Mouse (Mus musculus): ENCODE results near the gene Ubb. TPM values are rescaled to one million over a fixed set of nuclear protein-coding genes. Genes with fewer than 3 reads are reported as not detected.

Ubb gene
- polyA plus RNA-seq, 1 experiment from 2014 or later = 3,903 TPM

GRCm38 (mm10) chr11:62584671-62585206 lies 33.8 kb downstream of the Ubb start:
- Histone ChIP-seq H3K9ac (ENCODE audit: low read length) (no peak overlapping the region), H3K4me3 (ENCODE audit: low read depth, low read length) (no peak overlapping the region), H3K9me3 (ENCODE audit: control insufficient read depth, low read length) (no peaks in the 10 kb centered on the region), H3K27ac (ENCODE audit: low read depth, low read length) (no peak overlapping the region), H3K4me1 (ENCODE audit: control insufficient read depth, insufficient read depth, low read length) (no peaks in the 10 kb centered on the region), H3K27me3 (ENCODE audit: control insufficient read depth, insufficient read depth, low read length) (no peaks in the 10 kb centered on the region), H3K36me3 (ENCODE audit: control insufficient read depth, insufficient read depth, low read length) (no peaks in the 10 kb centered on the region), H3K4me2 (ENCODE audit: low read depth) (no peak overlapping the region)
- WGBS = 80% methylated on average over 9 of the region's 9 CpGs
- ATAC-seq (ENCODE audit: insufficient read depth, low FRiP score, low TSS enrichment) (no peak), DNase-seq (ENCODE audit: low spot score) (no peak)

- no peaks in the 10 kb centered on the region for H3K27me3 ChIP-seq (ENCODE audit: control insufficient read depth, insufficient read depth, low read length)
- H3K27ac ChIP-seq (ENCODE audit: low read depth, low read length) = no peak overlapping the region
- 87% methylated on average over 5 of the region's 5 CpGs for WGBS
- H3K4me3 ChIP-seq (ENCODE audit: low read depth, low read length) = no peak overlapping the region
- H3K4me2 ChIP-seq (ENCODE audit: low read depth) = no peak overlapping the region
- no peaks in the 10 kb centered on the region for H3K36me3 ChIP-seq (ENCODE audit: control insufficient read depth, insufficient read depth, low read length)
- H3K4me1 ChIP-seq (ENCODE audit: control insufficient read depth, insufficient read depth, low read length) = no peaks in the 10 kb centered on the region
- no peak overlapping the region for H3K9ac ChIP-seq (ENCODE audit: low read length)
- no peak for DNase-seq (ENCODE audit: low spot score)
- ATAC-seq (ENCODE audit: insufficient read depth, low FRiP score, low TSS enrichment) = no peak
- H3K9me3 ChIP-seq (ENCODE audit: control insufficient read depth, low read length) = no peaks in the 10 kb centered on the region
Observed at GRCm38 (mm10) chr11:62587034-62587433, 36.1 kb downstream of the Ubb start.

DNA sequence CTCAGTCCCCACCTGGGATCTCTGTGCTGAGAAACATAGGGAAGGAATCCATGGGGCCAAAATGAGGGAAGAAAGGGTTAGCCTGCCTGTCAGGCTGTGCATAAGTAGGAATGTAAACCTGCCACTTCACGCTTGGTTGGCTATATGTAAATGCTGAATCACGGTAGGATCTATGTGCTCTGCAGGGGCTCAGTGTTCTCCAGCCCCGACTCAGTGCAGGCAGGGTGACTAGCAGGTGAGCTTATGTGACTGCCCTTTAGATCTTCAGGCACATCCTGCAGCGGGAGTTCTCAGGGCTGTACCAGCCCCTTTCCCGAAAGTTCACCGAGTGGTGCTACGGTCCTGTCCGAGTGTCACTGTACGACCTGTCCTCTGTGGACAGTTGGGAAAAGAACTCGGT lies 38.4 kb downstream of the Ubb start:
- Histone ChIP-seq H3K27me3 (ENCODE audit: control insufficient read depth, insufficient read depth, low read length) (no peaks in the 10 kb centered on the region), H3K9me3 (ENCODE audit: control insufficient read depth, low read length) (no peaks in the 10 kb centered on the region), H3K27ac (ENCODE audit: low read depth, low read length) (no peak overlapping the region), H3K4me2 (ENCODE audit: low read depth) (no peak overlapping the region), H3K4me3 (ENCODE audit: low read depth, low read length) (no peak overlapping the region), H3K4me1 (ENCODE audit: control insufficient read depth, insufficient read depth, low read length) (no peaks in the 10 kb centered on the region), H3K9ac (ENCODE audit: low read length) (no peak overlapping the region), H3K36me3 (ENCODE audit: control insufficient read depth, insufficient read depth, low read length) (no peaks in the 10 kb centered on the region)
- ATAC-seq (ENCODE audit: insufficient read depth, low FRiP score, low TSS enrichment) (no peak), DNase-seq (ENCODE audit: low spot score) (no peak)
- 81% methylated on average over 10 of the region's 10 CpGs for WGBS

DNA sequence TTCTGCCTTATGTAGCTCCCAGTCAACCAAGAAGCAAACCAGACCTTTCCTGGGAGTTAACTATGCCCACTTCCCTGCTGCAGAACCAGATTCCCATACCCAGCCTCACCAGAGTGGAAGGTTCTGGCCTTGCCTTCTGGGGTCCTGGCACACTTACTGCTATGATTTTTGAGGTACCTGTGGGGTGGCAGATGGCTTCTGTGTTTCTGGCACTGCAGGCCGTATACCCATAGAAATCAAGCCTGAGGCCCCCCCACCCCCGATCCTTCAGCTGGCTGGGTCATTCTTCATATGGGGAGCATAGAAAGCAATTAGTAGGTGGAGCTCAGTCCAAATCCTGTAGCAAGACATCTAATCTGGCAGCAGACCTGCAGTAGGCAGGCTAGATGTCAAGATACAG lies 40.1 kb downstream of the Ubb start:
- Histone ChIP-seq H3K4me3 (ENCODE audit: low read depth, low read length) (no peak overlapping the region), H3K4me2 (ENCODE audit: low read depth) (no peak overlapping the region), H3K36me3 (ENCODE audit: control insufficient read depth, insufficient read depth, low read length) (no peaks in the 10 kb centered on the region), H3K27ac (ENCODE audit: low read depth, low read length) (no peak overlapping the region), H3K4me1 (ENCODE audit: control insufficient read depth, insufficient read depth, low read length) (no peaks in the 10 kb centered on the region), H3K9ac (ENCODE audit: low read length) (no peak overlapping the region), H3K27me3 (ENCODE audit: control insufficient read depth, insufficient read depth, low read length) (no peaks in the 10 kb centered on the region), H3K9me3 (ENCODE audit: control insufficient read depth, low read length) (no peaks in the 10 kb centered on the region)
- DNase-seq (ENCODE audit: low spot score) = no peak
- ATAC-seq (ENCODE audit: insufficient read depth, low FRiP score, low TSS enrichment) = no peak
- WGBS = 89% methylated on average over 2 of the region's 2 CpGs

GRCm38 (mm10) chr11:62591904-62592575 lies 41.1 kb downstream of the Ubb start:
- H3K9me3 ChIP-seq (ENCODE audit: control insufficient read depth, low read length) = no peaks in the 10 kb centered on the region
- no peak overlapping the region for H3K27ac ChIP-seq (ENCODE audit: low read depth, low read length)
- no peak overlapping the region for H3K4me2 ChIP-seq (ENCODE audit: low read depth)
- ATAC-seq (ENCODE audit: insufficient read depth, low FRiP score, low TSS enrichment) (no peak), DNase-seq (ENCODE audit: low spot score) (no peak)
- no peaks in the 10 kb centered on the region for H3K27me3 ChIP-seq (ENCODE audit: control insufficient read depth, insufficient read depth, low read length)
- no peak overlapping the region for H3K9ac ChIP-seq (ENCODE audit: low read length)
- H3K36me3 ChIP-seq (ENCODE audit: control insufficient read depth, insufficient read depth, low read length) = no peaks in the 10 kb centered on the region
- WGBS = 83% methylated on average over 8 of the region's 8 CpGs
- H3K4me1 ChIP-seq (ENCODE audit: control insufficient read depth, insufficient read depth, low read length) = no peaks in the 10 kb centered on the region
- no peak overlapping the region for H3K4me3 ChIP-seq (ENCODE audit: low read depth, low read length)

GRCm38 (mm10) chr11:62598571-62598970 lies 47.6 kb downstream of the Ubb start:
- Histone ChIP-seq H3K9ac (ENCODE audit: low read length) (no peak overlapping the region), H3K36me3 (ENCODE audit: control insufficient read depth, insufficient read depth, low read length) (no peaks in the 10 kb centered on the region), H3K4me1 (ENCODE audit: control insufficient read depth, insufficient read depth, low read length) (peaks cover 4% of the 10 kb centered on the region; the same call in 1 of the 2 replicates), H3K27ac (ENCODE audit: low read depth, low read length) (no peak overlapping the region), H3K4me2 (ENCODE audit: low read depth) (no peak overlapping the region), H3K4me3 (ENCODE audit: low read depth, low read length) (no peak overlapping the region), H3K9me3 (ENCODE audit: control insufficient read depth, low read length) (no peaks in the 10 kb centered on the region), H3K27me3 (ENCODE audit: control insufficient read depth, insufficient read depth, low read length) (no peaks in the 10 kb centered on the region)
- DNase-seq (ENCODE audit: low spot score) (no peak), ATAC-seq (ENCODE audit: insufficient read depth, low FRiP score, low TSS enrichment) (no peak)
- WGBS = 90% methylated on average over 4 of the region's 4 CpGs

GRCm38 (mm10) chr11:62601732-62602618 lies 51.0 kb downstream of the Ubb start:
- Histone ChIP-seq H3K9ac (ENCODE audit: low read length) (peak overlapping the region; percentile 96), H3K36me3 (ENCODE audit: control insufficient read depth, insufficient read depth, low read length) (peaks cover 11% of the 10 kb centered on the region), H3K4me2 (ENCODE audit: low read depth) (peak overlapping the region; percentile 38), H3K9me3 (ENCODE audit: control insufficient read depth, low read length) (no peaks in the 10 kb centered on the region), H3K4me1 (ENCODE audit: control insufficient read depth, insufficient read depth, low read length) (peaks cover 22% of the 10 kb centered on the region), H3K4me3 (ENCODE audit: low read depth, low read length) (peak overlapping the region; percentile 84), H3K27me3 (ENCODE audit: control insufficient read depth, insufficient read depth, low read length) (no peaks in the 10 kb centered on the region), H3K27ac (ENCODE audit: low read depth, low read length) (peak overlapping the region; percentile 81)
- DNase-seq (ENCODE audit: low spot score) (no peak), ATAC-seq (ENCODE audit: insufficient read depth, low FRiP score, low TSS enrichment) (no peak; the same call in none of the 2 replicates)
- WGBS = 11% methylated on average over 17 of the region's 17 CpGs
